Mouse (Mus musculus) cerebellum, adult 2 months (tissue): ENCODE measurements at regions not wholly inside any gene's neighbourhood (a gene's known extent, or its start where the extent isn't known, plus 50 kb on each side); places are given as distances from the start of the nearest gene placed in this dataset.
A peak's percentile ranks its signal among the peaks of the same experiment; 100 is the strongest.

Experiments used
- DNase-seq, 2 experiments: peaks; one replicate each; pipeline ENCODE4 v3.0.0; 2021
- H3K27ac ChIP-seq: fragments of 200-500 bp; 2 replicates; pipeline ENCODE4 v1.5.1; 2012; ENCODE audit warnings: low read length, control low read depth, inconsistent platforms; ENCODE audit not compliant: insufficient read depth
- H3K27me3 ChIP-seq: fragments of 200-500 bp; 2 replicates; pipeline ENCODE4 v1.6.1; 2012; ENCODE audit warnings: inconsistent platforms, mild to moderate bottlenecking, low read length, moderate library complexity; ENCODE audit not compliant: control insufficient read depth, insufficient read depth
- H3K4me1 ChIP-seq: fragments of 200-500 bp; 2 replicates; pipeline ENCODE4 v1.6.1; 2011; ENCODE audit warnings: low read length; ENCODE audit not compliant: control insufficient read depth, insufficient read depth
- H3K4me3 ChIP-seq: fragments of 200-500 bp; replicated peaks from 2 replicates; pipeline ENCODE3; 2011; ENCODE audit warnings: mild to moderate bottlenecking, low read depth, low read length, control low read depth; ENCODE audit not compliant: insufficient read depth
- CTCF ChIP-seq: fragments of 200-500 bp; IDR thresholded peaks from 2 replicates; pipeline ENCODE4 v1.5.1; 2011; ENCODE audit warnings: low read depth, mild to moderate bottlenecking, control low read depth, low read length, moderate library complexity, borderline replicate concordance; ENCODE audit not compliant: insufficient read depth
- POLR2A ChIP-seq: fragments of 200-500 bp; IDR thresholded peaks from 2 replicates; pipeline ENCODE4 v1.6.1; 2011; ENCODE audit warnings: low read length, control low read depth, borderline replicate concordance; ENCODE audit not compliant: insufficient read depth
- WGBS: fragments of 180-500 bp; shearing (Covaris S2); methylation state at CpG from one replicate; pipeline ENCODE4 v1.1.7; 2018; 5-methylcytosine and 5-hydroxymethylcytosine counted together

GRCm38 (mm10) chr2:148581666-148582065 lies 90.7 kb upstream of the Nxt1 start:
- DNase-seq: no peak
- Histone ChIP-seq H3K27me3 (no peaks in the 10 kb centered on the region), H3K27ac (no peak overlapping the region), H3K4me3 (no peak overlapping the region), H3K4me1 (no peaks in the 10 kb centered on the region)
- TF ChIP-seq CTCF (no peak), POLR2A (no peak)
- WGBS: 73% methylated on average over 4 of the region's 4 CpGs

GRCm38 (mm10) chr2:148580286-148580966 lies 92.0 kb upstream of the Nxt1 start:
- WGBS: 37% methylated on average over 7 of the region's 7 CpGs
- peak in 1 of 2 experiments; percentile 4 for DNase-seq
- Histone ChIP-seq H3K4me3 (no peak overlapping the region), H3K27me3 (no peaks in the 10 kb centered on the region), H3K4me1 (no peaks in the 10 kb centered on the region), H3K27ac (no peak overlapping the region)
- TF ChIP-seq POLR2A (no peak), CTCF (peak; percentile 47; the same call in 1 of the 2 replicates)

GRCm38 (mm10) chr2:148579564-148579963 lies 92.8 kb upstream of the Nxt1 start:
- Histone ChIP-seq H3K27ac (no peak overlapping the region), H3K4me1 (no peaks in the 10 kb centered on the region), H3K27me3 (no peaks in the 10 kb centered on the region), H3K4me3 (no peak overlapping the region)
- DNase-seq: no peak
- TF ChIP-seq POLR2A: no peak
- TF ChIP-seq CTCF: no peak
- 67% methylated on average over 2 of the region's 2 CpGs for WGBS

GRCm38 (mm10) chr2:148579027-148579426 lies 93.4 kb upstream of the Nxt1 start:
- TF ChIP-seq CTCF: no peak
- no peak for TF ChIP-seq POLR2A
- Histone ChIP-seq H3K27ac (no peak overlapping the region), H3K27me3 (no peaks in the 10 kb centered on the region), H3K4me3 (no peak overlapping the region), H3K4me1 (no peaks in the 10 kb centered on the region)
- no peak for DNase-seq
- 81% methylated on average over 5 of the region's 5 CpGs for WGBS

- no peak overlapping the region for H3K27ac ChIP-seq
- H3K4me3 ChIP-seq: no peak overlapping the region
- H3K27me3 ChIP-seq: no peaks in the 10 kb centered on the region
- 79% methylated on average over 2 of the region's 2 CpGs for WGBS
- DNase-seq: no peak
- no peaks in the 10 kb centered on the region for H3K4me1 ChIP-seq
- TF ChIP-seq POLR2A (no peak), CTCF (no peak)
Observed at GRCm38 (mm10) chr2:148578176-148578575, 94.2 kb upstream of the Nxt1 start.

- no peaks in the 10 kb centered on the region for H3K27me3 ChIP-seq
- TF ChIP-seq POLR2A (no peak), CTCF (no peak)
- WGBS: 76% methylated on average over 3 of the region's 3 CpGs
- no peak overlapping the region for H3K4me3 ChIP-seq
- no peak overlapping the region for H3K27ac ChIP-seq
- no peak for DNase-seq
- H3K4me1 ChIP-seq: no peaks in the 10 kb centered on the region
Observed at GRCm38 (mm10) chr2:148575433-148575832, 97.0 kb upstream of the Nxt1 start.

GRCm38 (mm10) chr2:148572165-148572564 lies 100.2 kb upstream of the Nxt1 start:
- no peak overlapping the region for H3K27ac ChIP-seq
- 9% methylated on average over 1 of the region's 1 CpGs for WGBS
- peak in 1 of 2 experiments; percentile 13 for DNase-seq

GRCm38 (mm10) chr2:148571616-148572015 lies 100.8 kb upstream of the Nxt1 start:
- TF ChIP-seq POLR2A (no peak), CTCF (no peak)
- Histone ChIP-seq H3K4me1 (no peaks in the 10 kb centered on the region), H3K4me3 (no peak overlapping the region), H3K27ac (no peak overlapping the region), H3K27me3 (no peaks in the 10 kb centered on the region)
- no peak for DNase-seq
- WGBS: 98% methylated on average over 1 of the region's 1 CpGs

More at GRCm38 (mm10) chr2:148572165-148572564, 100.2 kb upstream of the Nxt1 start:
- Histone ChIP-seq H3K4me3 (no peak overlapping the region), H3K27me3 (no peaks in the 10 kb centered on the region), H3K4me1 (no peaks in the 10 kb centered on the region)
- TF ChIP-seq CTCF (no peak), POLR2A (no peak)

- WGBS: 74% methylated on average over 5 of the region's 5 CpGs
- Histone ChIP-seq H3K4me1 (no peaks in the 10 kb centered on the region), H3K27ac (no peak overlapping the region), H3K27me3 (no peaks in the 10 kb centered on the region), H3K4me3 (no peak overlapping the region)
- TF ChIP-seq POLR2A (no peak), CTCF (no peak)
- DNase-seq: no peak
Observed at GRCm38 (mm10) chr2:148571018-148571417, 101.4 kb upstream of the Nxt1 start.
